Mouse (Mus musculus): ENCODE measurements around the gene Dhx37. TPM values are rescaled to one million over a fixed set of nuclear protein-coding genes. Genes with fewer than 3 reads are reported as not detected.
"Not testable (repeated sequence)": the region's sequence is repeated elsewhere in the genome, so short reads cannot be mapped to it uniquely, and the experiment has no call there.

Gene Dhx37
- total RNA-seq, 2 experiments from 2014 or later: 15.0 to 15.4 TPM

GRCm38 (mm10) chr5:125391609-125392008 is 42.3 kb downstream of the Dhx37 start:
- peak; percentile 67 to 85 for DNase-seq (ENCODE audit: low spot score in 2 of 2)

- DNase-seq (ENCODE audit: low spot score in 2 of 2): no peak
Observed at GRCm38 (mm10) chr5:125390906-125391477, 42.9 kb downstream of the Dhx37 start.

GRCm38 (mm10) chr5:125389579-125390441 is 44.1 kb downstream of the Dhx37 start, which contains the start of gene Ubc:
Gene Ubc (minus strand): TSS chr5:125390202.
- DNase-seq (ENCODE audit: low spot score in 2 of 2): peak; percentile 76 to 92

GRCm38 (mm10) chr5:125389131-125389578 is 44.8 kb downstream of the Dhx37 start, which contains the start of gene Gm10382:
Gene Gm10382 (plus strand): TSS chr5:125389322.
- peak; percentile 74 to 83 for DNase-seq (ENCODE audit: low spot score in 2 of 2)

GRCm38 (mm10) chr5:125388358-125389092 is 45.4 kb downstream of the Dhx37 start:
- DNase-seq (ENCODE audit: low spot score in 2 of 2): no peak

GRCm38 (mm10) chr5:125387295-125387694 is 46.6 kb downstream of the Dhx37 start:
- not testable (repeated sequence) for DNase-seq (ENCODE audit: low spot score in 2 of 2)

GRCm38 (mm10) chr5:125385215-125385940 is 48.5 kb downstream of the Dhx37 start:
- DNase-seq (ENCODE audit: low spot score in 2 of 2): no peak

GRCm38 (mm10) chr5:125384512-125385214 is 49.3 kb downstream of the Dhx37 start:
- DNase-seq (ENCODE audit: low spot score in 2 of 2): no peak

- no peak for DNase-seq (ENCODE audit: low spot score in 2 of 2)
Observed at GRCm38 (mm10) chr5:125383637-125384420, 50.1 kb downstream of the Dhx37 start.

GRCm38 (mm10) chr5:125382673-125383558 is 51.0 kb downstream of the Dhx37 start:
- DNase-seq (ENCODE audit: low spot score in 2 of 2): peak in 1 of 2 experiments; percentile 74

- no peak for DNase-seq (ENCODE audit: low spot score in 2 of 2)
Observed at GRCm38 (mm10) chr5:125381954-125382672, 51.8 kb downstream of the Dhx37 start.

- no peak for DNase-seq (ENCODE audit: low spot score in 2 of 2)
Observed at GRCm38 (mm10) chr5:125378919-125379318, 55.0 kb downstream of the Dhx37 start.

GRCm38 (mm10) chr5:125377214-125377613 is 56.7 kb downstream of the Dhx37 start:
- no peak for DNase-seq (ENCODE audit: low spot score in 2 of 2)

- DNase-seq (ENCODE audit: low spot score in 2 of 2): no peak
Observed at GRCm38 (mm10) chr5:125375871-125376270, 58.0 kb downstream of the Dhx37 start.

GRCm38 (mm10) chr5:125372027-125372426 is 61.9 kb downstream of the Dhx37 start:
- DNase-seq (ENCODE audit: low spot score in 2 of 2): no peak

- no peak for DNase-seq (ENCODE audit: low spot score in 2 of 2)
Observed at GRCm38 (mm10) chr5:125370950-125371693, 62.8 kb downstream of the Dhx37 start.

- peak in 1 of 2 experiments; percentile 87 for DNase-seq (ENCODE audit: low spot score in 2 of 2)
Observed at GRCm38 (mm10) chr5:125368568-125368967, 65.4 kb downstream of the Dhx37 start.

Data from layer of hippocampus, adult 18-20 months (tissue).